Mouse (Mus musculus) olfactory bulb, adult 2 months (tissue): ENCODE results near the gene Prpf6. TPM values are rescaled to one million over a fixed set of nuclear protein-coding genes. Genes with fewer than 3 reads are reported as not detected.

Source experiments
- H3K27ac ChIP-seq: fragments of 200-500 bp; 2 replicates; pipeline ENCODE4 v1.5.1; 2012; ENCODE audit warnings: low read depth, low read length; ENCODE audit not compliant: insufficient read depth
- H3K4me1 ChIP-seq: fragments of 200-500 bp; 2 replicates; pipeline ENCODE4 v1.6.1; 2012; ENCODE audit warnings: low read length; ENCODE audit not compliant: control insufficient read depth, insufficient read depth
- H3K4me3 ChIP-seq: fragments of 200-500 bp; 2 replicates; pipeline ENCODE4 v1.5.1; 2012; ENCODE audit warnings: mild to moderate bottlenecking, low read depth, low read length, moderate library complexity; ENCODE audit not compliant: insufficient read depth
- CTCF ChIP-seq: fragments of 200-500 bp; IDR thresholded peaks from 2 replicates; pipeline ENCODE4 v1.5.1; 2012; ENCODE audit warnings: low read depth, mild to moderate bottlenecking, low read length, moderate library complexity; ENCODE audit not compliant: insufficient read depth
- POLR2A ChIP-seq: fragments of 200-500 bp; IDR thresholded peaks from 2 replicates; pipeline ENCODE4 v1.6.1; 2012; ENCODE audit warnings: mild to moderate bottlenecking, low read depth, low read length, moderate library complexity; ENCODE audit not compliant: insufficient read depth
- WGBS: fragments of 180-500 bp; shearing (Covaris S2); methylation state at CpG from one replicate; pipeline ENCODE4 v1.1.7; 2018; 5-methylcytosine and 5-hydroxymethylcytosine counted together
- polyA plus RNA-seq: library from polyadenylated mRNA; stranded (reverse); fragments of >200 nt; gene quantifications from 2 replicates; pipeline ENCODE4 v1.2.4, GENCODE M21; 2012; ENCODE audit warnings: low replicate concordance; ENCODE audit not compliant: missing spikeins, insufficient read depth, insufficient read length

The Prpf6 gene
- not detected in 2 replicates for polyA plus RNA-seq

DNA sequence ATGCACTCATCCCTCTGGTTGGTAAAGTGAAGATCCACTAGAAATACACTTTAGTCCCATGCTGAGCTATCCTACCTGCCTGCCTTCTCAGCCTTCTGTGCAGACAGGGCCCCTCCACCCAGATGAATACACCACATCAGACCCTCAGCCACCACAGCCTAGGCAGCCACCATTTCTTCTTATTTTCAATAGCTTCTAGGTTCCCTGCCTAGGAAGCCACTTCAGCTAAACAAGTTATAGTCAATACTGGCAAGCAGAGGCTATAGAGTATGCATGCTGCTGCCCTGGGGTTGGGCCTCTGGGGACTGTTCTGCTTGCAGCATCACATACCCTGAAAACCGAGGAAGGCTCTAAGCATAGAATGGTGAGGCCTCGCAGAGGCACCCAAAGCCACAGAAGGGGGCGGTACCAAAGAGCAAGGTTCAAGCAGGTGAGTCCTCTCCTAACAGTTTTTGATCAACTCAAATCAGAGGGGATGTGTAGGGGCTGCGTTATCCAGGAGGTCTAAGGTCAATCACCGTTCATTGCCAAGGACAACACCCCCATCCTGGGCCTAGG is at the start of gene Prpf6:
TSS of gene Prpf6 (plus strand) at position 341 of the 558 bp plus-strand sequence.
- TF ChIP-seq POLR2A: no peak
- 9% methylated on average over 5 of the region's 5 CpGs for WGBS
- Histone ChIP-seq H3K4me1 (peaks cover 17% of the 10 kb centered on the region), H3K4me3 (peak within 1 kb of the TSS; percentile 98), H3K27ac (peak within 1 kb of the TSS; percentile 95)

DNA sequence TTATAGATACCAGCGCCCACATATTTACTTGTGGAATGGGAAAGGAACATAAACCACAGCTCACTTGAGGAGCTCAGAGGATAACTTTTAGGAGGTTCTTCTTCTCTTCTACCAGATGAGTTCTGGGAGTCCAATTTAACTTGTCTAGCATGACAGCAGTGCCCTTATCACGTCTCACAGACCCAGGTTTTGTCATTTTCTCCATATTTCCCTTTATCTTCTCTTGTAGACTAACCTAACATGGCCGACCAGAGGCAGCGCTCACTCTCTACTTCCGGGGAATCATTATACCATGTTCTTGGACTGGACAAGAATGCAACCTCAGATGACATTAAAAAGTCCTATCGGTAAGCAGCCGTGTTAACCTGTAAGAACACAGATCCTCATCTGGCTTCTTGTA is 45.5 kb upstream of the Prpf6 start:
- Histone ChIP-seq H3K4me3 (no peak overlapping the region), H3K4me1 (peaks cover 12% of the 10 kb centered on the region; the same call in 1 of the 2 replicates), H3K27ac (no peak overlapping the region)
- WGBS: 94% methylated on average over 7 of the region's 7 CpGs
- no peak for TF ChIP-seq CTCF
- no peak for TF ChIP-seq POLR2A

GRCm38 (mm10) chr2:181548227-181548626 is 43.4 kb upstream of the Prpf6 start:
- no peak for TF ChIP-seq POLR2A
- TF ChIP-seq CTCF: no peak
- H3K4me3 ChIP-seq: no peak overlapping the region
- peaks cover 10% of the 10 kb centered on the region; the same call in 1 of the 2 replicates for H3K4me1 ChIP-seq
- H3K27ac ChIP-seq: no peak overlapping the region
- WGBS: 56% methylated on average over 1 of the region's 1 CpGs

- Histone ChIP-seq H3K4me1 (peaks cover 10% of the 10 kb centered on the region; the same call in 1 of the 2 replicates), H3K4me3 (no peak overlapping the region), H3K27ac (no peak overlapping the region)
- WGBS: 65% methylated on average over 5 of the region's 5 CpGs
- TF ChIP-seq POLR2A (no peak), CTCF (no peak)
Measured at GRCm38 (mm10) chr2:181548682-181549081, 43.0 kb upstream of the Prpf6 start.

- WGBS: 91% methylated on average over 2 of the region's 2 CpGs
- TF ChIP-seq CTCF (no peak), POLR2A (no peak)
- H3K27ac ChIP-seq: no peak overlapping the region
- no peak overlapping the region for H3K4me3 ChIP-seq
- peaks cover 10% of the 10 kb centered on the region; the same call in 1 of the 2 replicates for H3K4me1 ChIP-seq
Measured at GRCm38 (mm10) chr2:181550233-181550632, 41.4 kb upstream of the Prpf6 start.

DNA sequence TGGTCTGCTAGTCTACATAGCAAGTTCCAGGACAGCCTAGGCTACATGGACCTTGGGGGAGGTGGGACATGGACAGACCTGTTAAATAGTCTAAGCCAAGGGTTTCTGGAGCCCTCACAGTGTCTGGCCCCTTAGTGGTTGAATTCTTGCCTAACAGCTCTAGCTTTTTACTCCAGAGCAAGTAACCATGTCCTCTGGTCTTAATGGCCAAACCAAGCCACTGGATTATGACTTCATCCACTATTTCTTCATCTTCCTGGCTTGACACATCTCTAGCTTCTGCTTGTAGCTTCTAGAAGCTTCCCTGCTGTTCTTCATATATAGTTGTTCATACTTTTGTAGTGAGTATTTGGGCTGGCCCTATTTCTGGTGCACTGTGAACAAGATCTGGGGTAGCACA is 37.9 kb upstream of the Prpf6 start:
- H3K4me3 ChIP-seq: no peak overlapping the region
- peaks cover 6% of the 10 kb centered on the region; the same call in 1 of the 2 replicates for H3K4me1 ChIP-seq
- TF ChIP-seq CTCF: no peak
- no peak for TF ChIP-seq POLR2A
- H3K27ac ChIP-seq: no peak overlapping the region

DNA sequence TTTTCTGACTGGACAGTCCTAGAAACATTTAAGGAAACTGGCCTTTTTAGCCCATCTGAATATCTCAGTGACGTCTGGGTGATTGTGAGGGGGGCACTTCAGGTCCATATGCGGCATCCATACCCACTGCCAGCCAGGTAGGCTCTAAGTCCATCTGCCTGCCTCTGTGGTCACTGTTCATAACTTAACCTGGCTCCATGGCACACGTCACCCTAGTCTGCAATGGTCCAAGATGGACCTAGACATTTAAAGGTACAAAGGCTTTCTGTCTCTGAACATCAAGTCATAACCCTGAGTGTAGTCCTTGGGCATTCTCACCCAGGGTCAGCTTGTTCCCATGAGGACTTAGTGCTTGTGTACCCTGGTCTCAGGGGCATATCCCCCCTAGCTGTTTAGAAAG is 24.3 kb upstream of the Prpf6 start:
- TF ChIP-seq POLR2A: no peak
- TF ChIP-seq CTCF: no peak

DNA sequence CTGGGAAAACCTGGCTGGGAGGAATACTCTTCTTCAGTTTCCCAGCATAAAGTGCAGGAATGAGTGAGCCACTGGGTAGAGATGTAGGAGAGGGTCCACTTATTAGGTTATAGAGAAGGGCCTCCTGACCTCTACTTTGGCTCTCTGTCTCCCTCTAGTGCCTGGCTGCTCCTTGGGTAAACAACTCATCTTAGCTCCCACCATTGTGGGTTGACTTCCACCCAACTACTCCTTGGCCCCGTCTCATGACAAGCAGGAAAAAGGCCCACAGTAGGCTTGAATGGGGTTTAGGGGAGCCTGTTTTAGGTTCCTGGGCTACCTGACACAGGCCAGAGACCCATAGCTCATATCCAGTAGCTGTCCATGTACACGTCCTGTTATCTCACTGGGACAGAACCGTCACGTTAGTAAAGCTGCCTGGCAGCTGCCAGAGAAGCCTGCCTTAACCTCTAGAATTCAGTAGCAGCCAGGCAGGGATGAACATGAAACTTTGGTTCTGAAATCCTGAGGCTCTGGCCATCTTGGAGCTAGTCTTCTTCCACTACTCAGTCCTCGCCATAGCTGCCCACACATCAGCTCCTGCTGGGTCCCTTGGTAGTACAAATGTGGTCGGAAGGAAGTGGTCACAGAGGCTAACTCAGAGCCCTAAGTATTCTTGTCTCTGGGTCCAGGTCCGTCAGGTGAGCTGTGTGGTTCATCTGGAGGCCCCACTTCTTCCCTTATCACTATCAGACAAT is 23.2 kb upstream of the Prpf6 start:
- Histone ChIP-seq H3K4me1 (no peaks in the 10 kb centered on the region), H3K27ac (no peak overlapping the region), H3K4me3 (no peak overlapping the region)
- no peak for TF ChIP-seq POLR2A
- whole genome bisulfite sequencing: 75% methylated on average over 7 of the region's 7 CpGs

More for the DNA sequence above, 24.3 kb upstream of the Prpf6 start:
- 89% methylated on average over 3 of the region's 3 CpGs for WGBS
- Histone ChIP-seq H3K4me1 (no peaks in the 10 kb centered on the region), H3K27ac (no peak overlapping the region), H3K4me3 (no peak overlapping the region)

DNA sequence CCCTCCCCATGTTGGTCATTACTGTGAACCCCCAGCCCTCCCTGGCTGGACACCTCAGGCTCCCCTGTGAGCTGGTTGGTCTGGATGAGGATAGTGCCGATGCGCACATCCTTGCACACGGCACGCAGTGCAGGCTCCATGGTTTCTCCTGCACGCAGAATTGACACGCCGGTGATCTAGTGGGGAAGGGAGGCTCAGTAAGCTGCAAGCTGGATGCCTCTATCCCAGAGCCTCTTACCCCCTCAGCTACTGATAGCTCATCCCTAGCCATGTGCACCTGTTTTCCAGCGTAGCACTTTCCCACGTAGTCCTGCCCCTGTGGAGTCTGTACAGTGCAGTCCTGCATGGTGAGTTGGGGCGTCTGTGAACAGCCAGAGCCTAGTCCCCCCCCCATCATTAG is 21.8 kb upstream of the Prpf6 start:
- WGBS: 94% methylated on average over 10 of the region's 10 CpGs
- TF ChIP-seq POLR2A: no peak
- no peak for TF ChIP-seq CTCF
- Histone ChIP-seq H3K4me3 (no peak overlapping the region), H3K27ac (no peak overlapping the region), H3K4me1 (no peaks in the 10 kb centered on the region)

GRCm38 (mm10) chr2:181570375-181570774 is 21.3 kb upstream of the Prpf6 start:
- Histone ChIP-seq H3K27ac (no peak overlapping the region), H3K4me1 (no peaks in the 10 kb centered on the region), H3K4me3 (no peak overlapping the region)
- WGBS: 86% methylated on average over 8 of the region's 8 CpGs
- TF ChIP-seq CTCF (no peak), POLR2A (no peak)
